Mouse (Mus musculus) kidney, embryonic 16.5 days (tissue): Measurements from ENCODE around the gene Smad3. TPM values are rescaled to one million over a fixed set of nuclear protein-coding genes. Genes with fewer than 3 reads are reported as not detected.

Source experiments
- ATAC-seq: fragments of 200-750 bp; cut with Nextera tagmentation; 2 replicates; pipeline ENCODE4 v1.8.0; 2017; ENCODE audit warnings: moderate TSS enrichment; ENCODE audit not compliant: low FRiP score, low TSS enrichment
- H3K27ac ChIP-seq: fragments of 300-500 bp; sonication (generic); 2 replicates; pipeline ENCODE4 v1.5.1; 2014; ENCODE audit warnings: low read length
- H3K27me3 ChIP-seq: fragments of 300-500 bp; sonication (generic); 2 replicates; pipeline ENCODE4 v1.6.1; 2014; ENCODE audit warnings: low read length, control low read depth, mixed read lengths; ENCODE audit not compliant: insufficient read depth
- H3K36me3 ChIP-seq: fragments of 300-500 bp; sonication (generic); 2 replicates; pipeline ENCODE4 v1.6.1; 2014; ENCODE audit warnings: low read length, control low read depth, mixed read lengths; ENCODE audit not compliant: insufficient read depth
- H3K4me1 ChIP-seq: fragments of 300-500 bp; sonication (generic); 2 replicates; pipeline ENCODE4 v1.6.1; 2014; ENCODE audit warnings: low read length, control low read depth, mixed read lengths; ENCODE audit not compliant: insufficient read depth
- H3K4me2 ChIP-seq: fragments of 300-500 bp; sonication (generic); replicated peaks from 2 replicates; pipeline ENCODE4 v1.6.1; 2014; ENCODE audit warnings: low read depth, low read length
- H3K4me3 ChIP-seq: fragments of 300-500 bp; sonication (generic); 2 replicates; pipeline ENCODE4 v1.5.1; 2014; ENCODE audit warnings: mild to moderate bottlenecking, low read length
- H3K9ac ChIP-seq: fragments of 300-500 bp; sonication (generic); replicated peaks from 2 replicates; pipeline ENCODE4 v1.6.1; 2014; ENCODE audit warnings: low read length
- H3K9me3 ChIP-seq: fragments of 300-500 bp; sonication (generic); 2 replicates; pipeline ENCODE4 v1.6.1; 2016; ENCODE audit warnings: low read length, control low read depth
- WGBS: fragments of 180-500 bp; shearing (Covaris S2); extraction: QIAGEN DNeasy Blood & Tissue Kit; methylation state at CpG from one replicate; pipeline ENCODE4 v1.1.7; 2014; 5-methylcytosine and 5-hydroxymethylcytosine counted together
- polyA plus RNA-seq: library from polyadenylated mRNA; unstranded; fragments of >200 nt; fragmentation: Nextera tagmentation; extraction: Ambion mirVana; gene quantifications from 2 replicates; pipeline ENCODE4 v1.2.1, GENCODE M21; 2015

Smad3 gene
- polyA plus RNA-seq, 1 experiment from 2014 or later = 27.8 TPM

- H3K27me3 ChIP-seq = no peaks in the 10 kb centered on the region
- peak; percentile 43; the same call in 1 of the 2 replicates for ATAC-seq
- peak overlapping the region; percentile 7 for H3K9ac ChIP-seq
- H3K9me3 ChIP-seq = no peaks in the 10 kb centered on the region
- H3K4me3 ChIP-seq = no peak overlapping the region
- H3K4me2 ChIP-seq = no peak overlapping the region
- H3K4me1 ChIP-seq = peaks cover 54% of the 10 kb centered on the region
- peak overlapping the region; percentile 48 for H3K27ac ChIP-seq
- 22% methylated on average over 10 of the region's 10 CpGs for WGBS
- H3K36me3 ChIP-seq = 0 out of 2 replicates have a peak, but pooled peaks cover 5% of the 10 kb centered on the region
These were observed 61.2 kb downstream of the Smad3 start for GRCm38 (mm10) chr9:63696463-63697105.

- Histone ChIP-seq H3K9me3 (no peaks in the 10 kb centered on the region), H3K9ac (no peak overlapping the region), H3K4me2 (no peak overlapping the region), H3K4me3 (no peak overlapping the region), H3K27me3 (no peaks in the 10 kb centered on the region), H3K36me3 (0 out of 2 replicates have a peak, but pooled peaks cover 5% of the 10 kb centered on the region), H3K27ac (no peak overlapping the region; the same call in 1 of the 2 replicates), H3K4me1 (peaks cover 28% of the 10 kb centered on the region)
- no peak for ATAC-seq
- WGBS = 57% methylated on average over 2 of the region's 2 CpGs
These were observed 65.8 kb downstream of the Smad3 start for GRCm38 (mm10) chr9:63691960-63692359.

GRCm38 (mm10) chr9:63690511-63690910 is 67.3 kb downstream of the Smad3 start:
- Histone ChIP-seq H3K27ac (no peak overlapping the region), H3K4me1 (peaks cover 16% of the 10 kb centered on the region; the same call in 1 of the 2 replicates), H3K4me3 (no peak overlapping the region), H3K36me3 (0 out of 2 replicates have a peak, but pooled peaks cover 5% of the 10 kb centered on the region), H3K9me3 (no peaks in the 10 kb centered on the region), H3K9ac (no peak overlapping the region), H3K27me3 (no peaks in the 10 kb centered on the region), H3K4me2 (no peak overlapping the region)
- ATAC-seq = no peak
- WGBS = 90% methylated on average over 1 of the region's 1 CpGs

GRCm38 (mm10) chr9:63687413-63688015 is 70.3 kb downstream of the Smad3 start:
- Histone ChIP-seq H3K9me3 (no peaks in the 10 kb centered on the region), H3K9ac (no peak overlapping the region), H3K36me3 (0 out of 2 replicates have a peak, but pooled peaks cover 4% of the 10 kb centered on the region), H3K27ac (peak overlapping the region; percentile 81), H3K4me3 (no peak overlapping the region), H3K4me1 (peaks cover 17% of the 10 kb centered on the region; the same call in 1 of the 2 replicates), H3K4me2 (no peak overlapping the region), H3K27me3 (no peaks in the 10 kb centered on the region)
- ATAC-seq = peak; percentile 65; the same call in 1 of the 2 replicates
- 44% methylated on average over 7 of the region's 7 CpGs for WGBS

GRCm38 (mm10) chr9:63685352-63685751 is 72.4 kb downstream of the Smad3 start:
- 87% methylated on average over 5 of the region's 5 CpGs for WGBS
- Histone ChIP-seq H3K4me3 (no peak overlapping the region), H3K27me3 (no peaks in the 10 kb centered on the region), H3K9me3 (no peaks in the 10 kb centered on the region), H3K9ac (no peak overlapping the region), H3K27ac (no peak overlapping the region), H3K4me2 (no peak overlapping the region), H3K4me1 (peaks cover 17% of the 10 kb centered on the region; the same call in 1 of the 2 replicates), H3K36me3 (no peaks in the 10 kb centered on the region)
- no peak for ATAC-seq

GRCm38 (mm10) chr9:63684277-63684676 is 73.5 kb downstream of the Smad3 start:
- H3K9me3 ChIP-seq = no peaks in the 10 kb centered on the region
- H3K36me3 ChIP-seq = no peaks in the 10 kb centered on the region
- no peak overlapping the region for H3K4me3 ChIP-seq
- H3K27ac ChIP-seq = no peak overlapping the region
- no peak overlapping the region for H3K9ac ChIP-seq
- H3K4me1 ChIP-seq = peaks cover 19% of the 10 kb centered on the region
- 93% methylated on average over 6 of the region's 6 CpGs for WGBS
- ATAC-seq = no peak
- H3K4me2 ChIP-seq = no peak overlapping the region
- H3K27me3 ChIP-seq = no peaks in the 10 kb centered on the region

GRCm38 (mm10) chr9:63682943-63683342 is 74.9 kb downstream of the Smad3 start:
- no peak for ATAC-seq
- WGBS = 91% methylated on average over 2 of the region's 2 CpGs
- no peaks in the 10 kb centered on the region for H3K9me3 ChIP-seq
- no peak overlapping the region for H3K4me3 ChIP-seq
- H3K4me2 ChIP-seq = no peak overlapping the region
- H3K9ac ChIP-seq = no peak overlapping the region
- no peaks in the 10 kb centered on the region for H3K36me3 ChIP-seq
- no peaks in the 10 kb centered on the region for H3K27me3 ChIP-seq
- no peak overlapping the region for H3K27ac ChIP-seq
- peaks cover 29% of the 10 kb centered on the region for H3K4me1 ChIP-seq

GRCm38 (mm10) chr9:63682301-63682700 is 75.5 kb downstream of the Smad3 start:
- H3K36me3 ChIP-seq = no peaks in the 10 kb centered on the region
- WGBS = 69% methylated on average over 9 of the region's 9 CpGs
- no peak overlapping the region for H3K4me2 ChIP-seq
- ATAC-seq = 0 out of 2 replicates have a peak, but pooled peaks have one; percentile 57
- no peak overlapping the region for H3K27ac ChIP-seq
- H3K4me1 ChIP-seq = peaks cover 30% of the 10 kb centered on the region
- peak overlapping the region; percentile 17; the same call in 1 of the 2 replicates for H3K9ac ChIP-seq
- H3K9me3 ChIP-seq = no peaks in the 10 kb centered on the region
- no peak overlapping the region for H3K4me3 ChIP-seq
- no peaks in the 10 kb centered on the region for H3K27me3 ChIP-seq

- WGBS = 78% methylated on average over 1 of the region's 1 CpGs
- H3K36me3 ChIP-seq = no peaks in the 10 kb centered on the region
- ATAC-seq = no peak
- no peak overlapping the region for H3K9ac ChIP-seq
- peaks cover 37% of the 10 kb centered on the region for H3K4me1 ChIP-seq
- H3K27me3 ChIP-seq = no peaks in the 10 kb centered on the region
- no peak overlapping the region for H3K4me2 ChIP-seq
- H3K27ac ChIP-seq = peak overlapping the region; percentile 48
- no peaks in the 10 kb centered on the region for H3K9me3 ChIP-seq
- no peak overlapping the region for H3K4me3 ChIP-seq
These were observed 79.7 kb downstream of the Smad3 start for GRCm38 (mm10) chr9:63678076-63678475.

GRCm38 (mm10) chr9:63677621-63678020 is 80.2 kb downstream of the Smad3 start:
- Histone ChIP-seq H3K4me2 (no peak overlapping the region), H3K9me3 (no peaks in the 10 kb centered on the region), H3K4me1 (peaks cover 42% of the 10 kb centered on the region), H3K36me3 (no peaks in the 10 kb centered on the region), H3K9ac (no peak overlapping the region), H3K27me3 (no peaks in the 10 kb centered on the region), H3K4me3 (no peak overlapping the region), H3K27ac (peak overlapping the region; percentile 48)
- ATAC-seq = no peak
- 29% methylated on average over 3 of the region's 3 CpGs for WGBS
